Mouse (Mus musculus) yolk sac, embryonic 10.5 days (tissue): Measurements from ENCODE around the gene Olfr768.
"Not testable (repeated sequence)": the region's sequence is repeated elsewhere in the genome, so short reads cannot be mapped to it uniquely, and the experiment has no call there.

Experiments
- DNase-seq: peaks from one replicate; pipeline ENCODE4 v3.0.0-alpha.2; 2017; ENCODE audit warnings: low spot score

Olfr768 gene

DNA sequence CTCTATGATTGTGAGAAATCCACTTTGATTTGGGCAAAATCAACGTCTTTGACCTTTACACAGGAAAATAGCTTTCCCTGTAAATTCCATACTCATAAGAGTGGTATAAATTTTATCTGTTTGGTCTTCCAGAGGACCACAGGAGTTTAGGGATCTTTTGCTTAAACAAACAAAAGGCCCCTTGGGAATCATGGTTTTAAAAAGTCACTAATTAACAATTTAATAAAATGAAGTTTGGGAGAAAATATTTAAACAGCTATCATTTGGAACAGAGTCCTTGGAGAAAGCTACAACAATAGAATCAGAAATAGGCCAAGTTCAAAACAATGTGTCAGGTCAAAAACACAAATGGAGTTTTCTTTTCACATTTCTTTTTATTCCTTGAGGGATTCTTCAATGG is at the start of gene Olfr768:
TSS of gene Olfr768 (minus strand) at position 101 of the 400 bp plus-strand sequence.
- no peak for DNase-seq

DNA sequence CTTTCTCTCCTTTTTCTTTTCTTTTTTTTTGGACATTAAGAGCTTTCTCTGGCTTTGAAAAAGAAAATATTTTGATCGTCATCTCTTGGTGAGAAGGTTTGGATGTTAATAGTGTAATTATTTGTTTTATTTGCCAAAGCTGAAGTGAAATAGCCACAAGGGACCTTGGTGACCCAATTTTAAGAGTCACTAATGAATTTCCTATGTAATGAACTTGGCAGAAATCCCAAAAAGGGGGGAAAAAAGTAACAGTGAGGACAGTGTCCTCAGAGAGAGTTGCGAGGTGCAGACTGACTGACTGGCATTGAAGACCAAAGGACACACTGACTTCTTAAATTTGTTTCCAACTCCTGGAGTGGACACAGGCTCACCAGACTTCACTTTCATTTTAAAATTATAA is 39.7 kb upstream of the Olfr768 start, which contains the start of gene Olfr770:
TSS of gene Olfr770 (minus strand) at position 101 of the 400 bp plus-strand sequence.
- DNase-seq, result no peak

DNA sequence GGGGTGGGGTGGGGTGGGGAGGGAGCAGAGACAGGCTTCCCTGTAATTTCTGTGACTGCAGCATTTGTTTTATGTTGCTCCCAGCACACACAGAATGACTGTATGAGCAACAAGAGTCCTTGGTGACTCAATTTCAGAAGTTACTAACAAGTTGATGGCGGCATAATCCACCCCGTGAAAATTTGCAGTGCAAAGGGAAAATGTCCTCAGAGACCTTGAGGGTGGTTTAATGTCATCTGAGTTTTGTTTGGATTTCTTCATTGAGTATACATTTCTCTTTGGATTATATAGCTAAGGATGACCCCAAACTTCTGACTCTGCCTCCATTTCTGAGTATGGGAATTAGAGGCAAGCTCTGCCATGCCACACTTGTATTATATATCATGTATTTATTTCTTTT is 18.6 kb upstream of the Olfr768 start, which contains the start of gene Olfr769:
TSS of gene Olfr769 (minus strand) at position 101 of the 400 bp plus-strand sequence.
- DNase-seq, result no peak

DNA sequence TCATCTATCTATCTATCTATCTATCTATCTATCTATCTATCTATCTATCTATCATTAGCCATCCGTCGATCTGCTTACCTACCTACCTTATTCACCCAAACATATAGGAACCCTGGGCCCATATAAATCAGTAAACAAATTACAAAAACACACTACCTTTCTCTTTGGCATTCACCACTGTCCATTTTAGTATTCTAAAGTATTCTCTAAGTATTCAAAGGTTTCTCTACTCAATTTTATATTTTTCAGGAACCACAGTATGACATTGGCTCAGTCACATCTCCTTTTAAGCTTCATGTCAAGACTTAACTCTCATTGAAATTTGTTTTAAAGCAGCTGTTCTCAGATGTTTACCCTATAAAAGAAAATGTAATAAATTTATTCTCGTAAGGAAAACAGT is 16.0 kb upstream of the Olfr768 start:
- no peak for DNase-seq

DNA sequence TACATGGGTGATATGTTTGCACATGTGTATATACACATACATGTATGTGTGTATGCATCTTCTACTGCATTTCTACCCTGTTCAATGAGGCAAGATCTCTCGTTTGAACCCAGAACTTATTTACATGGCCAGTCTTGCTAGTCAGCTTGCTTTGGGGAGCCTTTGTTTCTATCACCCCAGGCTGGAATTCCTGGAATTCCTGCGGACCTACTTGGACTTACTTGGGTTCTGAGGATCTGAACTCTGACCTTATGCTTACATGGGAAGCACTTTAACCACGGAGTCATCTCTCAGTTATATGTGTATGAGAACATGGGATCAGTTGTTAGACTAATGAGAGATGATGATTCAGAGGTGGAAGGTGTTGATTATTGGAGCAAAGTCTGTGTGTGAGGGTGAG is 2.1 kb upstream of the Olfr768 start:
- DNase-seq, result no peak

DNA sequence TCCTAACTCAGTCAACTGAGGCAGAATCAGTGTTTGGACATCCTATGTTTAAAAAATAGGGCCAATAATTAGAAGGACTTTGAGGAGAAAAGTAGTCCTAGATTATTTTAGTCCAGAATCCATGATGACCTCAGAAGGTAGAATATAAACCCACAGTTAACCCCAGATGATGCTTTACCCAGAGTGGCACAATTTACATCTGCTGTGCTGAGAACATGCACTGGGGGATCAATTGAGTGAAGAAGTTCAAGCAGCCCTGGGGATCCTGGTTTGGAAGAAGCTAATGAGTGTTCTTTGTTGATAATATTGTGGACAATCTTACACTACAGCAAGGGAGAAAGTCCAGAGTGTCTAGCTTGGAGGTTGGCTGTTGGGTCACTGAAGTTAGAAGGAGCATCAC is 16.4 kb downstream of the Olfr768 start, which contains the start of gene Olfr767:
TSS of gene Olfr767 (minus strand) at position 101 of the 400 bp plus-strand sequence.
- DNase-seq, result not testable (repeated sequence)

DNA sequence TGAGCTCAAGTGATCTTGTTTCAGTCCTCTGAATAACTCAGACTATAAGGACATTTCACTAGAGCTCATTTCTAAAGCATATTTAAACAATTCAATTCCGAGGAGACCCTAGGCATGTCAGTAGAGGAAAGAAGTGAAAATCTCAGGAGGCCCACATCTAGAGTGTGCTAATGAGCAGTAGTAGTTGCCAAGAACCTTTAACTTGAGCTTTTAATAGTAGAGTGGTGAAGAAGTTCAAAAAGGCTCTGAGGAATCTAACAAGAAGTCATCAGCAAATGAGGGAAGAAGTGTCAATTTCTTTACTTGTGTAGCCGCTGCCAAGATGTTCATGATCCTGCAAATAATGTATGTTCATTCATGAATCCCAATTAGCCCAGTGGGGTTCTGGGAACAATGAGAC is 30.3 kb downstream of the Olfr768 start, which contains the start of gene Olfr766-ps1:
TSS of gene Olfr766-ps1 (minus strand) at position 101 of the 400 bp plus-strand sequence.
- no peak for DNase-seq

DNA sequence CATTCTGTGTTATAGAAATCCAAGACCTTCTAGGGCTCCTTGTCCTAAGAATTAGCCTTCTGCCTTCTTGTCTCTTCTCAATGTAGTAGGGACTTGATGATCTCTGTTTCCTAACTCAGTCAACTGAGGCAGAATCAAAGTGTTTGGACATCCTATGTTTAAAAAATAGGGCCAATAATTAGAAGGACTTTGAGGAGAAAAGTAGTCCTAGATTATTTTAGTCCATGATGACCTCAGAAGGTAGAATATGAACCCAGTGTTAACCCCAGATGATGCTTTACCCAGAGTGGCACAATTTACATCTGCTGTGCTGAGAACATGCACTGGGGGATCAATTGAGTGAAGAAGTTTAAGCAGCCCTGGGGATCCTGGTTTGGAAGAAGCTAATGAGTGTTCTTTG is 49.3 kb downstream of the Olfr768 start, which contains the start of gene Olfr765:
TSS of gene Olfr765 (minus strand) at position 101 of the 400 bp plus-strand sequence.
- DNase-seq, result not testable (repeated sequence)
